Mouse (Mus musculus) R1 (cell line): ENCODE results near the gene Spdye4c.
A peak's percentile ranks its signal among the peaks of the same experiment; 100 is the strongest.

Experiments used
- DNase-seq: peaks from one replicate; pipeline ENCODE4 v3.0.0-alpha.2; 2018; ENCODE audit warnings: low read depth, low spot score

Spdye4c gene

GRCm38 (mm10) chr2:128590909-128591308 is at the start of gene Spdye4c:
TSS of gene Spdye4c (plus strand) at chr2:128591209.
- DNase-seq: no peak

GRCm38 (mm10) chr2:128543495-128543894 is 47.5 kb upstream of the Spdye4c start:
- DNase-seq: no peak

- DNase-seq: peak; percentile 79
Measured at GRCm38 (mm10) chr2:128544421-128545137, 46.4 kb upstream of the Spdye4c start.

GRCm38 (mm10) chr2:128545447-128545846 is 45.6 kb upstream of the Spdye4c start:
- no peak for DNase-seq

GRCm38 (mm10) chr2:128547079-128547478 is 43.9 kb upstream of the Spdye4c start:
- DNase-seq: no peak

GRCm38 (mm10) chr2:128548262-128548661 is 42.7 kb upstream of the Spdye4c start:
- DNase-seq: no peak

- DNase-seq: no peak
Measured at GRCm38 (mm10) chr2:128549561-128549960, 41.4 kb upstream of the Spdye4c start.

- DNase-seq: no peak
Measured at GRCm38 (mm10) chr2:128549963-128550362, 41.0 kb upstream of the Spdye4c start.

- DNase-seq: no peak
Measured at GRCm38 (mm10) chr2:128552080-128552791, 38.8 kb upstream of the Spdye4c start.

GRCm38 (mm10) chr2:128552798-128553720 is 38.0 kb upstream of the Spdye4c start:
- DNase-seq: peak; percentile 25

- DNase-seq: no peak
Measured at GRCm38 (mm10) chr2:128555082-128555481, 35.9 kb upstream of the Spdye4c start.

- DNase-seq: peak; percentile 53
Measured at GRCm38 (mm10) chr2:128564195-128564594, 26.8 kb upstream of the Spdye4c start.

GRCm38 (mm10) chr2:128565904-128566303 is 25.1 kb upstream of the Spdye4c start:
- peak; percentile 45 for DNase-seq

- no peak for DNase-seq
Measured at GRCm38 (mm10) chr2:128566304-128567147, 24.5 kb upstream of the Spdye4c start.

GRCm38 (mm10) chr2:128568018-128568417 is 23.0 kb upstream of the Spdye4c start:
- DNase-seq: no peak

- no peak for DNase-seq
Measured at GRCm38 (mm10) chr2:128568490-128568889, 22.5 kb upstream of the Spdye4c start.

GRCm38 (mm10) chr2:128571001-128571400 is 20.0 kb upstream of the Spdye4c start:
- DNase-seq: no peak

- DNase-seq: peak; percentile 64
Measured at GRCm38 (mm10) chr2:128572726-128573624, 18.0 kb upstream of the Spdye4c start.

- DNase-seq: no peak
Measured at GRCm38 (mm10) chr2:128582881-128583280, 8.1 kb upstream of the Spdye4c start.

- DNase-seq: peak; percentile 67
Measured at GRCm38 (mm10) chr2:128592301-128592700, 1.3 kb downstream of the Spdye4c start.
